Mouse (Mus musculus) CH12.LX (cell line): ENCODE results near the gene Pde4b.

Source experiments
- BHLHE40 ChIP-seq: IDR thresholded peaks from 2 replicates; pipeline ENCODE4 v1.6.1; 2011; ENCODE audit warnings: mild to moderate bottlenecking, low read depth, low read length, improper control_type of control experiment
- CTCF ChIP-seq, 2 experiments: IDR thresholded peaks in 1 of 2; conservative IDR thresholded peaks in 1 of 2; 2 replicates each; pipeline ENCODE4 v1.5.1; 2011 to 2012; ENCODE audit warnings: low read depth in 2 of 2, low read length in 2 of 2, improper control_type of control experiment in 1 of 2, inconsistent platforms in 1 of 2, mild to moderate bottlenecking in 1 of 2, moderate library complexity in 1 of 2
- E2F4 ChIP-seq: IDR thresholded peaks from 2 replicates; pipeline ENCODE4 v1.6.1; 2011; ENCODE audit warnings: low read depth, low read length, improper control_type of control experiment; ENCODE audit not compliant: insufficient replicate concordance
- EP300 ChIP-seq: IDR thresholded peaks from 2 replicates; pipeline ENCODE4 v1.6.1; 2011; ENCODE audit warnings: low read length, improper control_type of control experiment
- MAZ ChIP-seq: IDR thresholded peaks from 2 replicates; pipeline ENCODE4 v1.6.1; 2012; ENCODE audit warnings: low read depth, mild to moderate bottlenecking, inconsistent platforms, low read length, improper control_type of control experiment, moderate library complexity
- TCF12 ChIP-seq: IDR thresholded peaks from 2 replicates; pipeline ENCODE4 v1.6.1; 2014; ENCODE audit warnings: low read depth, mild to moderate bottlenecking, inconsistent platforms, low read length, improper control_type of control experiment
- ZC3H11A ChIP-seq: IDR thresholded peaks from 2 replicates; pipeline ENCODE4 v1.6.1; 2012; ENCODE audit warnings: low read depth, mild to moderate bottlenecking, inconsistent platforms, low read length, improper control_type of control experiment

GRCm38 (mm10) chr4:102579051-102579450 is 491.7 kb downstream of the Pde4b start:
- no peak for TF ChIP-seq EP300
- TF ChIP-seq TCF12, result no peak
- no peak for TF ChIP-seq ZC3H11A
- no peak for TF ChIP-seq E2F4
- TF ChIP-seq BHLHE40, result no peak
- no peak for TF ChIP-seq MAZ
- TF ChIP-seq CTCF (conservative IDR thresholded peaks at IDR 0.05 in 1 of 2, IDR thresholded peaks at IDR 0.05 in 1 of 2; ENCODE audit: low read depth in 2 of 2, low read length in 2 of 2), result no peak
